Mouse (Mus musculus): ENCODE data around the gene Kif13a.

DNA sequence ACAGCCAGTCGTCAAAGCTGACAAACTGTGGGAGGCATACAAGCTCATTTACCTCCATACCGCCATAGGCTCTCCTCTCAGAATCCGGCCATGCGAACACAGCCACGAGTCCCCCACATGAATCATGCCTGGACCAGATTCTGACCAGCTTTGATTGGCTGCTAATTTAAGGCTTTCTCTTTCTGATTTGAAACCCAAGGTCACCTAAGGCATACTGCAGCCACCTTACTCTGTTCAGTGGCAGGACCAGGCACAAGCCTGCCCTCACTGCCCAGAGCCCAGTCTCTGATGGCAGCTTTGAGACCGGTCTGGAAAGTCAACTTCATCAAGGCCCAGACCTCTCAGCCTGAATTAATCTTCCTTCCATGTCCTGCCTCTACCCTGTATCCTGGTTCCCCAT is 17.7 kb downstream of the Kif13a start:
- TF ChIP-seq CTCF (IDR thresholded peaks at IDR 0.05; ENCODE audit: borderline replicate concordance, extremely low read depth, insufficient read depth, insufficient read length): no peak
- TF ChIP-seq POLR2A (IDR thresholded peaks at IDR 0.05; ENCODE audit: borderline replicate concordance, extremely low read depth, insufficient read depth, insufficient read length, poor library complexity, severe bottlenecking): no peak
